Mouse (Mus musculus) neural tube, embryonic 12.5 days (tissue): ENCODE measurements around the gene Mbd3. TPM values are rescaled to one million over a fixed set of nuclear protein-coding genes. Genes with fewer than 3 reads are reported as not detected.

Experiments used
- ATAC-seq: fragments of 200-750 bp; cut with Nextera tagmentation; 2 replicates; pipeline ENCODE4 v1.8.0; 2017; ENCODE audit warnings: low read depth, mild to moderate bottlenecking, moderate TSS enrichment, moderate library complexity; ENCODE audit not compliant: low FRiP score
- H3K27ac ChIP-seq: fragments of 300-500 bp; sonication (generic); 2 replicates; pipeline ENCODE4 v1.5.1; 2016
- H3K27me3 ChIP-seq: fragments of 300-500 bp; sonication (generic); replicated peaks from 2 replicates; pipeline ENCODE4 v1.6.1; 2016; ENCODE audit warnings: mild to moderate bottlenecking
- H3K36me3 ChIP-seq: fragments of 300-500 bp; sonication (generic); 2 replicates; pipeline ENCODE4 v1.6.1; 2016; ENCODE audit warnings: mild to moderate bottlenecking
- H3K4me1 ChIP-seq: fragments of 300-500 bp; sonication (generic); 2 replicates; pipeline ENCODE4 v1.6.1; 2016
- H3K4me2 ChIP-seq: fragments of 300-500 bp; sonication (generic); replicated peaks from 2 replicates; pipeline ENCODE4 v1.6.1; 2016; ENCODE audit warnings: mild to moderate bottlenecking
- H3K4me3 ChIP-seq: fragments of 300-500 bp; sonication (generic); 2 replicates; pipeline ENCODE4 v1.5.1; 2016
- H3K9ac ChIP-seq: fragments of 300-500 bp; sonication (generic); 2 replicates; pipeline ENCODE4 v1.6.1; 2016; ENCODE audit warnings: mild to moderate bottlenecking
- H3K9me3 ChIP-seq: fragments of 300-500 bp; sonication (generic); 2 replicates; pipeline ENCODE4 v1.6.1; 2016; ENCODE audit warnings: mild to moderate bottlenecking
- WGBS: fragments of 180-500 bp; shearing (Covaris S2); methylation state at CpG from one replicate; pipeline ENCODE4 v1.1.7; 2016; 5-methylcytosine and 5-hydroxymethylcytosine counted together
- polyA plus RNA-seq: library from polyadenylated mRNA; unstranded; fragments of >200 nt; fragmentation: Nextera tagmentation; extraction: Ambion mirVana; gene quantifications from 2 replicates; pipeline ENCODE4 v1.2.1, GENCODE M21; 2016

The Mbd3 gene
- polyA plus RNA-seq, 1 experiment from 2014 or later, result 304 TPM

DNA sequence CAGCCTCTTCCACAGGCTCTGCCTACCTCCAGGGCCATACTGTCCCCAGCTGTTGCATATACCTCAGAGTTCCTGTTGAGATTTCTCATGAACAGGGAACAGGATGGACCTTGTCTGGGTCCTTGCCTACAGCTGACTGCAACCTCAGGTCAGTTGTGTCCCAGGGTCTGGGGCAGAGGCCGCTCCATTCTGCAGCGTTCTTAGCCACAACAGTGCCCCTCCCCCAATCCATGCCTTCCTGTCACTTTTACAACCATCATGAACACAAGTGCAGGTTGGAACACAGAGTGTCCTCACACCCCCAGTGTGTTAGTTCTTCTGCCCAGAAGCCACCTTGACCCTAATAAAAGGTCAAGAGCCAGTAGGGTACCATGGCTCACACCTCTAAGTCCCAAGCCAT lies 10.6 kb downstream of the Mbd3 start:
- H3K4me2 ChIP-seq, result peak overlapping the region; percentile 89
- H3K27me3 ChIP-seq, result no peaks in the 10 kb centered on the region
- H3K9ac ChIP-seq, result peak overlapping the region; percentile 99
- H3K27ac ChIP-seq, result no peak overlapping the region
- 27% methylated on average over 2 of the region's 2 CpGs for WGBS
- no peak for ATAC-seq
- H3K4me1 ChIP-seq, result peaks cover 26% of the 10 kb centered on the region
- H3K36me3 ChIP-seq, result peaks cover 54% of the 10 kb centered on the region
- no peaks in the 10 kb centered on the region for H3K9me3 ChIP-seq
- peak overlapping the region; percentile 99; the same call in 1 of the 2 replicates for H3K4me3 ChIP-seq

DNA sequence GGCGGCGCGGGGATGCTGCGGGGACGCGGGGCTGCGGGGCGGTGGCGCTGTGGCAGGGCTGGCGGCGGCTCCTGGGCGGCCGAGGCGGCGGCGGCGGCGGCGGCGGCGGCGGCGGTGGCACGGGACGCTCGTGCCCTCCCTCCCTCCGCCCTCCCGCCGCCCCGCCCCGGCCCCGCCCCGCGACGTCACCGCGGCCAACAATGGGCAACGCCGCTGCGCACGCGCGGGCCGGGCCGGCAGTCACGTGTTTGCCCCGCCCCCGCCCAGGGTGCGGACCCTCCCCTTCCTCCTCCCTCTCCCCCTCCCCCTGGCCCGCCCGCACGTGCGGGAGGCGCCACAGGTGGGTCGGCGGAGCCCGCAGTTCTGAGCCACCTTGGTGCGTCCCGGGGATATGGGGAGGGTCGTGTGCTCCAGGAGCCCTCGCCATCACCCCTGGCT lies 11.8 kb downstream of the Mbd3 start, which contains the start of gene Mex3d:
Gene Mex3d (minus strand): TSS at position 138 of the 438 bp plus-strand sequence.
- peak within 1 kb of the TSS; percentile 83 for H3K27ac ChIP-seq
- peaks cover 54% of the 10 kb centered on the region for H3K36me3 ChIP-seq

DNA sequence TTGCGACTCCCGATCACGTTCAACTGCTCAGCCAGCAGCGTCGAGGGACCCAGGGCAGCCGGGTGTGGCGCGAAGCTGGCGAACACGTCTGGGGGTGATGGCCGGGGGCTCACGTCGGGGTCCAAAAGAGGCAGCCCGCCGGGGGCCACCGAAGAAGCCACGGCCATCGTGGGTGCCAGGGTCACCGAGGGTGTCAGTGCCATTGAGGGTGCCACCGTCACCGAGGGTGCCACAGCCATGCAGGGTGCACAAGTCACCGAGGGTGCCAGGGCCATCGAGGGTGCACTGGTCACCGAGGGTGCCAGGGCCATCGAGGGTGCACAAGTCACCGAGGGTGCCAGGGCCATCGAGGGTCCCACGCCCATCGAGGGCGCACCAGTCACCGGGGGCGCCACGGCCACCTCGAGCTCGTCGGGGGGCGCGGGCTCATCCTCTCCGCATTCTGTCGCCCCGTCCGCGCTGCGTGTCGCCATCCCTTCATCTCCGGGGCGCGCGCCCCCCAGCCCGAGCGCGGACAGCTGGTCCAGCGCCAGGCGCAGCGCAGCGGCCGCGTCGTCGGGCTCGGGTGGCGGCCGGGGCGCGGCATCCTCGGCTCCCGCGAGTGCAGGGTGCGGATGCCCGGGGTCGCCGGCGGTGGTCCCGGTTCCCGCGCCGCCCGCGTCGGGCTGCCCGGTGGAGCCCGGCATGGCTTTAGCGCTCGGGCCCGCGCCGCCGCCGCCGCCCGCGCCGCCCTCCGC lies 12.4 kb downstream of the Mbd3 start:
- no peaks in the 10 kb centered on the region for H3K9me3 ChIP-seq
- no peaks in the 10 kb centered on the region for H3K27me3 ChIP-seq
- H3K4me2 ChIP-seq, result peak overlapping the region; percentile 96
- peaks cover 54% of the 10 kb centered on the region for H3K36me3 ChIP-seq
- no peak for ATAC-seq
- peak overlapping the region; percentile 83 for H3K27ac ChIP-seq
- peak overlapping the region; percentile 99 for H3K9ac ChIP-seq
- peaks cover 41% of the 10 kb centered on the region for H3K4me1 ChIP-seq
- under 1% methylated on average over 94 of the region's 94 CpGs for WGBS
- peak overlapping the region; percentile 99 for H3K4me3 ChIP-seq

More for the DNA sequence above, 11.8 kb downstream of the Mbd3 start, which contains the start of gene Mex3d:
- Histone ChIP-seq H3K9ac (peak within 1 kb of the TSS; percentile 99), H3K4me1 (peaks cover 38% of the 10 kb centered on the region), H3K4me2 (peak within 1 kb of the TSS; percentile 96), H3K27me3 (no peaks in the 10 kb centered on the region), H3K9me3 (no peaks in the 10 kb centered on the region), H3K4me3 (peak within 1 kb of the TSS; percentile 99)
- ATAC-seq, result peak; percentile 19; the same call in 1 of the 2 replicates
- 0% methylated on average over 12 of the region's 61 CpGs for WGBS

DNA sequence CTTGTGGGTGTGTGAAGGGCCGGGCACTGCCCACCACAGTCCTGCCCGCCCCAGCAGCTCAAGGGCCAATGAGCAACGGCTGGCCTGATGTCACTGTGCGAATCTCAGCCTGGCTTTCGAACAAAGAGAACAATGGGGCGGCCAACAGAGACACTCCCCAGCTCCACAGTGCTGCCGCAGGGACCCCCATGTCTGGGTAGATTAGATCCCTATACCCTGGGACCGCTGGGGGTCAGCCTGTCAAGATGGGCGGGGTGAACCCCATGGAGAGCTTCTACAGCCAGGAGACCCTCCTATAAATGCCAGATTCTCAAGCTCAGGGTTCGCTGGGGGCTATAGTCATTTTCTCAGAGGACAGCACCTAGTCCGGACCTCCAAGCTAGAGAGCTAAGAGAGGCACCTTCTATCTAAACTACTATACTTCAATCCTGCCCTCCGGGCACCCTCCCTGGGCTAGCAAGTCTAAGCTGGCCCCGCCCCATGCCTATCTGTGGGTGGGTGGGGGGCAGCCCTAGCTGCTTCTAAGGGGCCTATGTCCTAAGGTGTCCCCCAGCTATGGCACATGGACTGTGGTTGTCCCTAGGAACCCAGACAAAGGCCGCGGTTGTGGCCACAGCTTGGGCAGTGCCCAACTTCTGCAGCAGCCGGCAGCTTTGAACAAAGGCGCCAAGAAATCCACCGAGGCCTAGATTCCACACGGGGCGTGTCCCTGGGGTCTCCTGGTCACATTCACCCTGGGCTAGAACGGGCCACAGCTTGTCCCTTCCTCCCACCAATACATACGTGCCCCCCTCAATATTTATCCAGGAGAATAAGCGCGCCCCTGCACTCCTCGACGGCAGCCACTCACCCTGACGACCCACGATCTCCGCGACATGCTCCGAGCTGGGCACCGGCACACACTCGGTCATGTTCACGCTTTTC lies 13.3 kb downstream of the Mbd3 start:
- WGBS, result under 1% methylated on average over 34 of the region's 34 CpGs
- H3K27me3 ChIP-seq, result no peaks in the 10 kb centered on the region
- H3K4me3 ChIP-seq, result peak overlapping the region; percentile 99
- peaks cover 54% of the 10 kb centered on the region for H3K36me3 ChIP-seq
- peak; percentile 74 for ATAC-seq
- peak overlapping the region; percentile 96 for H3K4me2 ChIP-seq
- H3K27ac ChIP-seq, result peak overlapping the region; percentile 83
- H3K4me1 ChIP-seq, result peaks cover 50% of the 10 kb centered on the region
- H3K9ac ChIP-seq, result peak overlapping the region; percentile 99
- no peaks in the 10 kb centered on the region for H3K9me3 ChIP-seq

DNA sequence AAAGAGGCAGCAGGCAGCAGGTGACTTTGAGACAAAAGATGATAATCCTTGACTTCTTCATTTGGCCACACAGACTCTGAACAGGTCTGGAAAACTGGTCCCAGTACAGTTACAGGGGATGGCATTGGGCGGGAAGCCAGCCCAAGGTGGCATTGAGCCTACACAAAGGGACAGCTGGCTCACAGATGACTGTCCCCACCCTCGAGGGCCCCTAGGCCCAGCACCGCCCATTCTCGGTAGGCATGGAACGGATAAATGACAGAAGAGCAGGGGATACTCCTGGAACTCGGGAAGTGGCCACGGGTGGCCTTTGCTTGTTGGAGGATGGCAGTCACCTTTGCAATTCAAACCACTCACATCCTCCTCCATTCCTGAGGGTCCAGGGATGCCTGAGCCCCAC lies 14.0 kb downstream of the Mbd3 start:
- H3K36me3 ChIP-seq, result peaks cover 53% of the 10 kb centered on the region
- peak; percentile 16 for ATAC-seq
- peak overlapping the region; percentile 96 for H3K4me2 ChIP-seq
- H3K9me3 ChIP-seq, result no peaks in the 10 kb centered on the region
- H3K4me3 ChIP-seq, result peak overlapping the region; percentile 99
- H3K9ac ChIP-seq, result peak overlapping the region; percentile 99
- H3K4me1 ChIP-seq, result peaks cover 52% of the 10 kb centered on the region
- peak overlapping the region; percentile 83 for H3K27ac ChIP-seq
- 7% methylated on average over 7 of the region's 7 CpGs for WGBS
- H3K27me3 ChIP-seq, result no peaks in the 10 kb centered on the region

DNA sequence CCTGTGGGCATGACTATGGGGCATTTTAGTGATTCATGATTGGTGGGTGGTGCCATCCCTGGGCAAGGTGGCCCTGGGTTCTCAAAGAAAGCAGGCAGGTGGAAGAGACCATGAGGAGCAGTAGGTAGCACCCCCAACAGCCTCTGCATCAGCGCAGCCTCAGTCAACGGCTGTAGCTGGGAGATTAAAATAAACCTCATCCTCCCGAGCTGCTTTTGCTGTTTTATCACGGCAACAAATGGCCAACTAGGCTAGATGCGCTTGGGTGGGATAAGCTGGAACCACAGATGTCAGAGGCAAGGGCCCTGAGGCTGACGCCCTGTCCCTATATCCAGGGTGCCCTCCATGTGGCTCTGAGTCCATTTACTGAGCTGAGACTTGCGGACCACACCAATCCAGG lies 14.6 kb downstream of the Mbd3 start:
- H3K9ac ChIP-seq, result peak overlapping the region; percentile 99
- H3K9me3 ChIP-seq, result no peaks in the 10 kb centered on the region
- peaks cover 52% of the 10 kb centered on the region for H3K4me1 ChIP-seq
- no peak for ATAC-seq
- peaks cover 52% of the 10 kb centered on the region for H3K36me3 ChIP-seq
- H3K27ac ChIP-seq, result peak overlapping the region; percentile 83; the same call in 1 of the 2 replicates
- no peaks in the 10 kb centered on the region for H3K27me3 ChIP-seq
- peak overlapping the region; percentile 99 for H3K4me3 ChIP-seq
- H3K4me2 ChIP-seq, result peak overlapping the region; percentile 96
- WGBS, result 77% methylated on average over 7 of the region's 7 CpGs

DNA sequence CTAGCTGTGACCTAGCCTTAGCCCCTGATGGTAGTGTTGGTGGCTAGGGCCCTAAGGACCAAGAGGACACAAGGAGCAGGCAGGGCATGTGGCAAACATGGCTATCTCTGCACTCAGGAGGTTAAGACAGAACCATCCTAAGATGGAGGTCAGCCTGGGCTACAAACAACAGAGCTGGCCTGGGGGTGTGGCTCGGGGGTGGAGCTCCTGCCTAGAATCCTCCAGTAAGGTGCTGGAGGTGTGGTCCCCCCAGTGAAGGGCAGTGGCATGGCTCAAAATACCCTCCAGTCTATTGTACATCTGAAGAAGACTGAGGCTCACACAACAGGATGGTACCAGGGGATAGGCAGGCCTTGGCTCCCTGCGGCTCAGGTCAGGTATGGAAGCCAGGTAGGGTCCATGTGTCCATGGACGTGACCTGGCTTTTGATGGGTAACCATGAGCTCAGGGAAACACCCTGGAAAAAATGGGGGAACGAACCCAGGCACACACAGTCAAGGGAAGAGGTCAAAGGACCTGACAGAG lies 15.2 kb downstream of the Mbd3 start:
- peaks cover 52% of the 10 kb centered on the region for H3K4me1 ChIP-seq
- no peak for ATAC-seq
- H3K4me3 ChIP-seq, result peak overlapping the region; percentile 99
- H3K4me2 ChIP-seq, result peak overlapping the region; percentile 96
- peak overlapping the region; percentile 99 for H3K9ac ChIP-seq
- H3K27me3 ChIP-seq, result no peaks in the 10 kb centered on the region
- no peak overlapping the region for H3K27ac ChIP-seq
- WGBS, result 84% methylated on average over 4 of the region's 4 CpGs
- H3K36me3 ChIP-seq, result peaks cover 55% of the 10 kb centered on the region
- no peaks in the 10 kb centered on the region for H3K9me3 ChIP-seq

DNA sequence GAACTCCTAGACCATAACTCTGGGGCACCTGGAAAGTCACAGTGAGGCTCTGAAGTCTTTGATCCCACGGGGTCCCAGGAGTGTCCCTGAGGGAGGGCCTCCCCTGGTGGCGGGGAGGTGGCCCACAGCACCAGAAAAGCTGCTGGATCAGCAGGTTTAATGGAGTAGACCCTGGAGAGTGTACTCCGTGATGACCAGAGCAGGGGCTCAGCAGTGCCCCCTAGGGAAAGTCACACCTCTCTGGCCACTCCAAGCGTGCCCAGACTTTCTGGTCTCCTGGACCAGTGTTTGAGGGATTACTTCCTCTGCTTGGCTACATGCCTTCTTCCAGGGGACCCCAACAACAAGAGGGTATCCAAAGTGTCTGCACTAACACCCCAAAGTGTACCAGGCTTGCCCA lies 15.9 kb downstream of the Mbd3 start:
- peaks cover 55% of the 10 kb centered on the region for H3K36me3 ChIP-seq
- H3K9ac ChIP-seq, result peak overlapping the region; percentile 99; the same call in 1 of the 2 replicates
- H3K4me1 ChIP-seq, result peaks cover 48% of the 10 kb centered on the region
- no peaks in the 10 kb centered on the region for H3K9me3 ChIP-seq
- H3K27ac ChIP-seq, result no peak overlapping the region
- 71% methylated on average over 4 of the region's 4 CpGs for WGBS
- peak overlapping the region; percentile 99 for H3K4me3 ChIP-seq
- no peak for ATAC-seq
- H3K4me2 ChIP-seq, result peak overlapping the region; percentile 96
- no peaks in the 10 kb centered on the region for H3K27me3 ChIP-seq

DNA sequence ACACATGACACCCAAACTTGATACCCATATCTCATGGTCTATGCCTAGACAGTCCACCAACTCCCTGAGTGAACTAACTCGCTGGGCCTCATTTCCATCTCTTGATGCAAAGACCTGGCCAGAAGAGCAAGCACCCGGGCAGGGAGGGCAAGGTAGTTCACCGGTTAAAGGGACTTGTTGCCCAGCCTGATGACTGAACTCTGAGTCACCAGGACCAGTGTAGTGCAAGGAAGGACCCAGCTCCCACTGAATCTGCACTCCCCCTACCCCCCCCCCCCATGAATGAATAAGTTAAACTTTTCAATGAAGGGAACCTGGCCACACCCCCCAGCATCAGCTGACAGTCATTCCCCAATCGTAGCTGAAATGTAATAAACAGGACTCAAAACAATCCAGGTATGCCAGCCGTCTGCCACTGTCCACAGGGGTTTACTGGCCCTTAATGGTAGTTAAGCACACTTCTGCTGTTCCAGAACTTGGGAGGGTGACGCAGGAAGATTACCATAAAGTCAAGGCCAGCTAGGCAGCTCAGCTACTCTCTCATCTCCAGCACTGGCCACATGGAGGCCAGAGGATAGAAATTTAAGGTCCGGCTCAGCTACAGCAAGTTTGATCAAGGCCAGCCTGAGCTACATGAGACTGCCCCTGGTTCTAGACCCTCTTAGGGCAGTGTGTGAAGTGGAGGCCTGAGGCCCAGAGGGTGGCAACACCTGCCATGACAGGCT lies 16.5 kb downstream of the Mbd3 start:
- no peak overlapping the region for H3K9ac ChIP-seq
- no peak overlapping the region for H3K27ac ChIP-seq
- peak overlapping the region; percentile 96 for H3K4me2 ChIP-seq

DNA sequence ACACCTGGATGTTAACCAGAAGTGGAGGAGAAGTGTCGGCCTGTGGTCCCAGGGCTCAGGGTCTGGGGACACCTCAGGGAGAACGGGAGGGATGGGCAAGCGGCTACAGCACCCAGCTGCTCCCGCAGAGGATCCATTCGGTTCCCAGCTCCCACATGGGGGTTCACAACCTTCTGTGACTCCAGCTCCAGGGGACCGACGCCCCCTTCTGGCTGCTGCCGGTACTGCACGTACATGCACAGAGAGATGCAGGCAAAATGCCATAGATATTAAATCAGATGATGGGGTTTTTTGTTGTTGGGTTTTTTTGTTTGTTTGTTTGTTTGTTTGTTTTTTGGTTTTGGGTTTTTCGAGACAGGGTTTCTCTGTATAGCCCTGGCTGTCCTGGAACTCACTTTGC lies 21.6 kb downstream of the Mbd3 start:
- peaks cover 16% of the 10 kb centered on the region for H3K4me1 ChIP-seq
- WGBS, result 56% methylated on average over 10 of the region's 10 CpGs
- no peak overlapping the region for H3K4me3 ChIP-seq
- no peak overlapping the region for H3K4me2 ChIP-seq
- H3K27ac ChIP-seq, result no peak overlapping the region
- no peak overlapping the region for H3K9ac ChIP-seq
- no peaks in the 10 kb centered on the region for H3K9me3 ChIP-seq
- peaks cover 2% of the 10 kb centered on the region; the same call in 1 of the 2 replicates for H3K27me3 ChIP-seq
- no peak for ATAC-seq
- H3K36me3 ChIP-seq, result peaks cover 31% of the 10 kb centered on the region

More for the DNA sequence above, 16.5 kb downstream of the Mbd3 start:
- no peaks in the 10 kb centered on the region for H3K9me3 ChIP-seq
- peaks cover 55% of the 10 kb centered on the region for H3K36me3 ChIP-seq
- peaks cover 42% of the 10 kb centered on the region for H3K4me1 ChIP-seq
- no peaks in the 10 kb centered on the region for H3K27me3 ChIP-seq
- WGBS, result 90% methylated on average over 7 of the region's 7 CpGs
- ATAC-seq, result no peak
- 0 out of 2 replicates have a peak overlapping the region, but pooled peaks have one; percentile 9 for H3K4me3 ChIP-seq

DNA sequence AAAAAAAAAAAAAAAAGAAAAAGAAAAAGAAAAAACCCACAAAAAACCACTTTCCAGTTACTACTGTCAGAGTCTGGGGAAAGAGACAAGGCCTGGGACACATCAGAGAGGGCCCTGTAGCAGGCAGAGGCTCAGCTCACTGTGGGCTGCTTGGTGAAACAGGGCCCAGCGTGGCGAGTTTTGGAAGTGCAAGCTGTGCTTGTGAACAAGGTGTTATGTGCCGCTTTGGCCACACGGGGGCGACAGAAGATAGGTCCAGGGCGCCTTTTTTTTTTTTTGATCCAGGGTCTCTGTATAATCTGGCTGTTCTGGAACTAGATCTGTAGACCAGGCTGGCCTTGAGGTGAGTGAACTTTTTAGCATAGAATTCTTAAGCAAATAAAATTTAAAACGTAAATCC lies 23.2 kb downstream of the Mbd3 start:
- H3K9me3 ChIP-seq, result no peaks in the 10 kb centered on the region
- no peak for ATAC-seq
- no peak overlapping the region for H3K9ac ChIP-seq
- peaks cover 4% of the 10 kb centered on the region; the same call in 1 of the 2 replicates for H3K27me3 ChIP-seq
- no peak overlapping the region for H3K27ac ChIP-seq
- H3K36me3 ChIP-seq, result peaks cover 16% of the 10 kb centered on the region
- H3K4me3 ChIP-seq, result no peak overlapping the region
- 2% methylated on average over 7 of the region's 7 CpGs for WGBS
- peaks cover 14% of the 10 kb centered on the region for H3K4me1 ChIP-seq
- H3K4me2 ChIP-seq, result no peak overlapping the region
